Mouse (Mus musculus) thymus, adult 2 months (tissue): ENCODE results near the gene Fam114a1.

Source experiments
- CTCF ChIP-seq: fragments of 200-500 bp; IDR thresholded peaks from 2 replicates; pipeline ENCODE4 v1.5.1; 2012; ENCODE audit warnings: mild to moderate bottlenecking, control low read depth, low read length, moderate library complexity, borderline replicate concordance; ENCODE audit not compliant: control insufficient read depth, poor library complexity, insufficient read depth; ENCODE audit errors: extremely low read depth
- POLR2A ChIP-seq: fragments of 200-500 bp; IDR thresholded peaks from 2 replicates; pipeline ENCODE4 v1.6.1; 2012; ENCODE audit warnings: mild to moderate bottlenecking, low read length, control low read depth, moderate library complexity; ENCODE audit not compliant: control insufficient read depth, poor library complexity, insufficient read depth; ENCODE audit errors: extremely low read depth

GRCm38 (mm10) chr5:65005251-65005650 lies 35.4 kb downstream of the Fam114a1 start:
- no peak for TF ChIP-seq CTCF
- no peak for TF ChIP-seq POLR2A
